Comparison of ENCODE assay signal across 8 mouse cellular contexts in the genomic region with DNA sequence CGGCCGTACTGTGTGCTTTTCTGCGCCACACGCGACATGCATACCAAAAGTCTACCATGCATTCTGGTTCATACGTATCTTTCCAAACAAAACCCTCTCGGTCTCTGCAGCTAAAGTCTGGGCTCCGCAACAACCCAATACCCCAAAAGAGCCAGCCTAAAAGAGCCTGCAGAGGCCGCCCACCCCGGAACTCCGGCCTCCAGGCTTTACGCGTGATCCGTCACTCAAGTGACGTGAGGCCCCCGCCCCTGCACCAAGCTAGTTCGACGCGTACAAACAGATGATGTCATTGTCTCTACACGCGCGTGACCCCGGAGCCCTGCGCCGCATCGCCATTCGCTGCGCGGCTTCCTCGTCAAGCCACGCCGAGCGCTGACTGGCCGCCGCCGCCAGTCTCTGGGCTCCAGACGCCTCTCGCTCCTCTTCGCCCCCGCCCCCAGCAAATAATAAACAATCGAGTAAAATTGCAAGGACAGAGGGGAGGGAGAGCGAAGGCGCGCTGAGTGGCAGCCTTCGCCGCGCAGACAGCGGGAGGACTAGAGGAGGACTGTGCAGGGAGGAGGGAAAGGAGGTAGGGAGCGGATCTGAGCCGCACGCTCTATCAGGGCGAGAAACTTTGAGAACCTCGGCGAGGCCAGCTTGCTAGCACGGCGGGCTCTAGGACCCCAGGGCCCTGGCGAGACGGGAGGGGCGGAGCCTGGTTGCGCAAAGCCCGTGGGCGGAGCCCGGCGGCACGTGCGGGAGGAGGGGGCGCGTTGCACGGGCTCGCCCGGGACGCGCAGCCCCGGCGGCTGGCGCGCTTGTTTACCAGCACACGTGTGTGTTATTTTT. TPM values are rescaled to one million over a fixed set of nuclear protein-coding genes. Genes with fewer than 3 reads are reported as not detected.
DNase-seq lines count a peak whose midpoint lies in the region; ATAC-seq and TF ChIP-seq lines count a peak whose summit lies in the region.

No protein-coding gene starts in this region.

- no peaks in the 10 kb centered on the region for H3K36me3 ChIP-seq in heart, embryonic 12.5 days
- no peaks in the 10 kb centered on the region for H3K36me3 ChIP-seq in kidney, postnatal 0 days (ENCODE audit: insufficient read depth, low read length)
- no peaks in the 10 kb centered on the region for H3K36me3 ChIP-seq in liver, embryonic 11.5 days (ENCODE audit: control insufficient read depth, insufficient read depth, low read length)
- no peaks in the 10 kb centered on the region for H3K36me3 ChIP-seq in stomach, embryonic 14.5 days (ENCODE audit: control insufficient read depth, insufficient read depth, low read length)

- no peak for TF ChIP-seq CTCF in kidney, postnatal 0 days (IDR thresholded peaks at IDR 0.05; ENCODE audit: low read depth)

- H3K27ac ChIP-seq in heart, embryonic 12.5 days (ENCODE audit: poor library complexity, severe bottlenecking), result peak overlapping the region; percentile 98
- H3K27ac ChIP-seq in kidney, postnatal 0 days, result peak overlapping the region; percentile 99
- peak overlapping the region; percentile 85 for H3K27ac ChIP-seq in liver, embryonic 11.5 days (ENCODE audit: low read depth, low read length)
- peak overlapping the region; percentile 97 for H3K27ac ChIP-seq in stomach, embryonic 14.5 days (ENCODE audit: low read length)

- peak; percentile 74 for ATAC-seq in erythroid progenitor cell, adult 5-6 weeks (replicated peaks; ENCODE audit: low FRiP score, poor library complexity, severe bottlenecking)
- peak; percentile 90 for ATAC-seq in heart, embryonic 12.5 days (ENCODE audit: insufficient number of reproducible peaks, low FRiP score)
- peak; percentile 93 for ATAC-seq in kidney, postnatal 0 days (replicated peaks; ENCODE audit: low FRiP score, low read depth)
- peak; percentile 83 for ATAC-seq in liver, embryonic 11.5 days (replicated peaks; ENCODE audit: low FRiP score)
- ATAC-seq in stomach, embryonic 14.5 days (ENCODE audit: insufficient number of reproducible peaks, insufficient read depth, low FRiP score, low read depth), result peak; percentile 91

- 0 out of 2 replicates have a peak, but pooled peaks cover 5% of the 10 kb centered on the region for H3K27me3 ChIP-seq in heart, embryonic 12.5 days (replicated peaks)
- no peaks in the 10 kb centered on the region for H3K27me3 ChIP-seq in kidney, postnatal 0 days (ENCODE audit: insufficient read depth, low read length)
- no peaks in the 10 kb centered on the region for H3K27me3 ChIP-seq in liver, embryonic 11.5 days (replicated peaks; ENCODE audit: control insufficient read depth, insufficient read depth, low read length)
- H3K27me3 ChIP-seq in stomach, embryonic 14.5 days (ENCODE audit: control insufficient read depth, insufficient read depth, low read length), result no peaks in the 10 kb centered on the region

- peak overlapping the region; percentile 93 for H3K4me2 ChIP-seq in heart, embryonic 12.5 days
- peak overlapping the region; percentile 99 for H3K4me2 ChIP-seq in kidney, postnatal 0 days (ENCODE audit: low read length)
- H3K4me2 ChIP-seq in liver, embryonic 11.5 days, result peak overlapping the region; percentile 100
- H3K4me2 ChIP-seq in stomach, embryonic 14.5 days (replicated peaks; ENCODE audit: low read depth, low read length), result peak overlapping the region; percentile 98

- DNase-seq in CD4-positive helper T cell, adult 2 months (ENCODE audit: low read depth, low spot score), result peak; percentile 100
- DNase-seq in brain, embryonic 18.5 days (ENCODE audit: low read depth, low spot score), result peak; percentile 99
- peak; percentile 99 for DNase-seq in kidney, postnatal 0 days (ENCODE audit: low spot score)
- peak; percentile 95 for DNase-seq in liver, embryonic 11.5 days (ENCODE audit: low spot score)
- peak; percentile 99 for DNase-seq in naive thymus-derived CD4-positive, alpha-beta T cell, adult 2 months (ENCODE audit: low read depth)

- H3K4me1 ChIP-seq in heart, embryonic 12.5 days (replicated peaks), result peaks cover 25% of the 10 kb centered on the region
- H3K4me1 ChIP-seq in kidney, postnatal 0 days (replicated peaks; ENCODE audit: insufficient read depth, low read length), result peaks cover 25% of the 10 kb centered on the region
- peaks cover 21% of the 10 kb centered on the region for H3K4me1 ChIP-seq in liver, embryonic 11.5 days (replicated peaks; ENCODE audit: control insufficient read depth, insufficient read depth, low read length)
- peaks cover 13% of the 10 kb centered on the region for H3K4me1 ChIP-seq in stomach, embryonic 14.5 days (ENCODE audit: control insufficient read depth, insufficient read depth, low read length)

- H3K9me3 ChIP-seq in heart, embryonic 12.5 days (replicated peaks), result no peaks in the 10 kb centered on the region
- H3K9me3 ChIP-seq in kidney, postnatal 0 days (replicated peaks; ENCODE audit: low read length), result no peaks in the 10 kb centered on the region
- H3K9me3 ChIP-seq in liver, embryonic 11.5 days (ENCODE audit: control insufficient read depth, low read length), result no peaks in the 10 kb centered on the region
- H3K9me3 ChIP-seq in stomach, embryonic 14.5 days (ENCODE audit: control insufficient read depth, low read depth, low read length), result no peaks in the 10 kb centered on the region

- peak overlapping the region; percentile 93 for H3K9ac ChIP-seq in heart, embryonic 12.5 days
- peak overlapping the region; percentile 85 for H3K9ac ChIP-seq in kidney, postnatal 0 days (ENCODE audit: low read depth, low read length)
- peak overlapping the region; percentile 97 for H3K9ac ChIP-seq in liver, embryonic 11.5 days (ENCODE audit: low read depth, low read length)
- peak overlapping the region; percentile 69 for H3K9ac ChIP-seq in stomach, embryonic 14.5 days (replicated peaks; ENCODE audit: low read depth, low read length)

- WGBS in heart, embryonic 12.5 days, result under 1% methylated on average over 77 of the region's 78 CpGs
- under 1% methylated on average over 78 of the region's 78 CpGs for WGBS in kidney, postnatal 0 days
- WGBS in liver, embryonic 11.5 days, result under 1% methylated on average over 78 of the region's 78 CpGs
- WGBS in stomach, embryonic 14.5 days, result under 1% methylated on average over 77 of the region's 78 CpGs

- H3K4me3 ChIP-seq in heart, embryonic 12.5 days, result peak overlapping the region; percentile 93
- peak overlapping the region; percentile 91 for H3K4me3 ChIP-seq in kidney, postnatal 0 days (replicated peaks; ENCODE audit: low read depth, low read length)
- H3K4me3 ChIP-seq in liver, embryonic 11.5 days (ENCODE audit: low read depth, low read length), result peak overlapping the region; percentile 95
- peak overlapping the region; percentile 73 for H3K4me3 ChIP-seq in stomach, embryonic 14.5 days (ENCODE audit: low read depth, low read length)

RNA-seq across cellular contexts. Expression of gene Foxo3, which starts 1.1 kb away (rescaled TPM):
- 112 and 118 TPM in 2 replicates for total RNA-seq in erythroid progenitor cell, adult 5-6 weeks (2015; ENCODE audit: low replicate concordance)
- 181 and 233 TPM in 2 replicates for total RNA-seq in erythroid progenitor cell, adult 5-6 weeks (2017; ENCODE audit: low replicate concordance)
- 4.5 and 5.8 TPM in 2 replicates for polyA plus RNA-seq in heart, embryonic 12.5 days (2016; fragmentation: Nextera tagmentation; extraction: Ambion mirVana)
- polyA plus RNA-seq in kidney, postnatal 0 days (2015; fragmentation: Nextera tagmentation; extraction: Ambion mirVana), result 8.7 and 9.7 TPM in 2 replicates
- 11.7 and 12.3 TPM in 2 replicates for polyA plus RNA-seq in liver, embryonic 11.5 days (2014; fragmentation: Nextera tagmentation; extraction: Ambion mirVana)
- polyA plus RNA-seq in stomach, embryonic 14.5 days (2014; fragmentation: Nextera tagmentation; extraction: Ambion mirVana), result 10.2 and 10.5 TPM in 2 replicates

Comparison
In these comparisons a context has a peak if more than half of its experiments do, and no peak if none do; other contexts are left out.
1. Peak in every context shown above with its lines: DNase-seq, ATAC-seq, H3K4me3 ChIP-seq and H3K27ac ChIP-seq.